Mouse (Mus musculus) T-helper 17 cell (primary cell): Measurements from ENCODE around the gene Gm13023.
"Not testable (repeated sequence)": the region's sequence is repeated elsewhere in the genome, so short reads cannot be mapped to it uniquely, and the experiment has no call there.

Experiments
- in situ Hi-C, 2 experiments: fragments of 300-600 bp; cut with MboI, MseI; formaldehyde crosslinking; loops; 1 replicate in 1 of 2; 2 replicates in 1 of 2; pipeline ENCODE4 v1.15.1; 2025; ENCODE audit warnings: high pct_unique_total_duplicates in 2 of 2

The Gm13023 gene

GRCm38 (mm10) chr4:143789052-143789451 lies at the start of gene Gm13023:
Gene Gm13023 (plus strand): TSS chr4:143789352.
- in situ Hi-C loops, result not testable (repeated sequence)

- in situ Hi-C loops, result loop anchor here in 1 of 2 experiments (10.0 kb wide), 1 partner anchor 389 kb away; no protein-coding TSS in a partner anchor
These were observed 26.8 kb downstream of the Gm13023 start, which contains the start of gene Gm13084 for GRCm38 (mm10) chr4:143815993-143816392. Gene Gm13084 (minus strand): TSS chr4:143816093.
